Mouse (Mus musculus) hematopoietic stem cell, adult 5-6 weeks (primary cell): ENCODE measurements around the gene Cmbl. TPM values are rescaled to one million over a fixed set of nuclear protein-coding genes. Genes with fewer than 3 reads are reported as not detected.

Experiments
- ATAC-seq, 2 experiments: fragments of 125-278 bp in 1 of 2; replicated peaks in 1 of 2; 2 replicates each; pipeline ENCODE4 v1.8.0; 2016 to 2017; ENCODE audit warnings: inconsistent platforms in 2 of 2, mild to moderate bottlenecking in 2 of 2, moderate number of reproducible peaks in 2 of 2, low read depth in 1 of 2, moderate TSS enrichment in 1 of 2; ENCODE audit not compliant: low FRiP score in 2 of 2, poor library complexity in 2 of 2, severe bottlenecking in 2 of 2, insufficient read depth in 1 of 2, low TSS enrichment in 1 of 2
- total RNA-seq: library from RNA; stranded (forward); fragments of 172-1452, 232-1000 nt; gene quantifications from 2 replicates; pipeline ENCODE4 v1.2.3, GENCODE M21; 2017

The Cmbl gene
- total RNA-seq, 1 experiment from 2014 or later: 1.1 TPM

- no peak for ATAC-seq
These were observed 30.5 kb downstream of the Cmbl start for GRCm38 (mm10) chr15:31595651-31596050.

GRCm38 (mm10) chr15:31599834-31600233 is 34.6 kb downstream of the Cmbl start:
- no peak for ATAC-seq

GRCm38 (mm10) chr15:31601279-31601645 is 36.1 kb downstream of the Cmbl start:
- peak in 1 of 2 experiments; percentile 63; a peak in 3 of 4 replicates for ATAC-seq

GRCm38 (mm10) chr15:31601646-31602374 is 36.6 kb downstream of the Cmbl start, which contains the start of the genes Cct5 and Fam173b:
Gene Cct5, minus strand, starts transcription at chr15:31601804.
Gene Fam173b, plus strand, starts transcription at chr15:31601852.
- ATAC-seq: peak; percentile 86 to 87

- peak; percentile 38; a peak in 3 of 4 replicates for ATAC-seq
These were observed 37.2 kb downstream of the Cmbl start for GRCm38 (mm10) chr15:31602426-31602825.

- no peak for ATAC-seq
These were observed 37.9 kb downstream of the Cmbl start for GRCm38 (mm10) chr15:31603113-31603512.

GRCm38 (mm10) chr15:31606821-31607220 is 41.6 kb downstream of the Cmbl start:
- ATAC-seq: no peak

GRCm38 (mm10) chr15:31611027-31611426 is 45.8 kb downstream of the Cmbl start:
- ATAC-seq: 0 out of 4 replicates have a peak, but pooled peaks of 1 of the 2 experiments have one; percentile 12

- no peak for ATAC-seq
These were observed 46.8 kb downstream of the Cmbl start for GRCm38 (mm10) chr15:31611976-31612375.

GRCm38 (mm10) chr15:31613826-31614453 is 48.8 kb downstream of the Cmbl start:
- ATAC-seq: 0 out of 4 replicates have a peak, but pooled peaks of 1 of the 2 experiments have one; percentile 33

- ATAC-seq: no peak
These were observed 49.5 kb downstream of the Cmbl start for GRCm38 (mm10) chr15:31614666-31615065.

- ATAC-seq: no peak
These were observed 52.1 kb downstream of the Cmbl start for GRCm38 (mm10) chr15:31617261-31617660.

GRCm38 (mm10) chr15:31619521-31619920 is 54.3 kb downstream of the Cmbl start:
- ATAC-seq: no peak

GRCm38 (mm10) chr15:31627277-31628154 is 62.3 kb downstream of the Cmbl start:
- ATAC-seq: no peak

- ATAC-seq: no peak
These were observed 63.0 kb downstream of the Cmbl start for GRCm38 (mm10) chr15:31628180-31628579.

GRCm38 (mm10) chr15:31629556-31629955 is 64.4 kb downstream of the Cmbl start:
- ATAC-seq: no peak

- ATAC-seq: no peak
These were observed 66.2 kb downstream of the Cmbl start for GRCm38 (mm10) chr15:31631396-31631858.

GRCm38 (mm10) chr15:31632478-31632877 is 67.3 kb downstream of the Cmbl start:
- ATAC-seq: no peak
